Mouse (Mus musculus): ENCODE results near the gene Zfp648. TPM values are rescaled to one million over a fixed set of nuclear protein-coding genes. Genes with fewer than 3 reads are reported as not detected.

Gene Zfp648
- not detected in 2 replicates for polyA plus RNA-seq (2012; rRNA removed)

DNA sequence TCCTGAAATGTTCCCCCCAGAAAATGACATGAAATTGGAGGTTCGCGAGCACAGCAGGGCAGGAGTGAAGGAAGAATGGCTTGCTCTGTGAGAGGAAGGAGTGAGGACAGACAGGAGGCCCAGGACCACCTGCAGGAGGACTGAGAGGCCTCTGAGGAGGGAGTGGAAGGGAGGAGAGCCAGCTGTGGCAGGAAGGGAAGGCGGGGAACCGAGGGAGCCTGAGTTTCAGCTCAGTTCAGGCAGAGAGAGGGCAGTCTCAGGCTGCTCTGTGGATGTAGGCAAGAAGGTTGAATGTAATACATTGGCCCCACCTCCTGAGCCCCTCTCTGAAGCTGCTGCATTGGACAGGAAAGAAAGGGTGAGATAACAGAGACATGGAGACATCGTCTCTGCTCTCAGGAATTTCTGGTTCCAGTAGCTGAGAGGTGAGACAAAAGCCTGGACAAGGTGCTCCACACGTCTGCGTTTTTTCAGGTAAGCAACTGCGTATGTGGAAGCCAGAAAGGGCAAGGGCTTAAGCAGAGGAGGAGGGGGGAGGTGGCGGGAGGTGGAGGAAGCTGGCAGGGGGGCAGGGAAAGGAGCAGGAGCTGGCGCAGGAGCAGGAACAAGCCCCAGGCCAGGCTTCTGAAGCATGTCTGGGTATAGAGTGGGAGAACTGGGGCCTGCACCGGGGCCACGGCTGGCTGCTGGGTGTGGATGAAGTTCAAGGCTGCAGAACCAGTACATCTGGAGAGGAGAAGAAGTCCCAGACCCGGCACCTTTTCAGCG lies at the start of gene Zfp648:
Gene Zfp648 (plus strand): TSS at position 233 of the 768 bp plus-strand sequence.
- TF ChIP-seq CTCF (IDR thresholded peaks at IDR 0.05; ENCODE audit: extremely low read depth, insufficient read depth, insufficient read length, insufficient replicate concordance) = no peak
- no peak for TF ChIP-seq POLR2A (IDR thresholded peaks at IDR 0.05; ENCODE audit: low read depth, low read length)
- Histone ChIP-seq H3K4me3 (ENCODE audit: extremely low read depth, insufficient read depth, insufficient read length) (no peak within 1 kb of the TSS), H3K4me1 (ENCODE audit: control insufficient read depth, insufficient read depth, insufficient read length) (no peaks in the 10 kb centered on the region), H3K27ac (ENCODE audit: insufficient read depth, low read length) (no peak within 1 kb of the TSS), H3K36me3 (ENCODE audit: control insufficient read depth, insufficient read depth, low read length) (no peaks in the 10 kb centered on the region), H3K27me3 (ENCODE audit: control insufficient read depth, insufficient read depth, low read length) (peaks cover 2% of the 10 kb centered on the region; the same call in 1 of the 2 replicates)
- DNase-seq (ENCODE audit: low read depth in 1 of 2, low spot score in 2 of 2) = no peak
- 52% methylated on average over 14 of the region's 14 CpGs for WGBS

DNA sequence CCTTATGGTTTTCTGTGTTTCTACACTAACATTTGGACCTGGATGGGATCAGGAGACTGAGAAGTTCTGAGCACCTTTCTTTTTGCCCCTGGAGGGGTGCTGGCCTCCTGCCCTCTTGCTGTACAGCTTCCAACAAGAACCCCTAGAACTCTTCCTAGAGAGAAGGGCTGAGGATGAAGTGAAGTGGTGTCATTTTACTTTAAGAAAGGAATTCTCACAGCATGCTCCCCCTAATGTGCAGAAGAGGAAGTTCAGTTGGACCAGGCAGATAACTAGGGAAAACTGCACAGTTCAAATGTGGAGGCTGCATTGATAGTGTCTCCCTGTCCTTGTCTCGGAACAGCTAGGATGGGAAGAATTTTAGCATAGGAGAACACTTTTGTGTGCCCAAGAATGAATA lies 48.4 kb upstream of the Zfp648 start:
- Histone ChIP-seq H3K36me3 (ENCODE audit: control insufficient read depth, insufficient read depth, low read length) (no peaks in the 10 kb centered on the region), H3K4me3 (ENCODE audit: extremely low read depth, insufficient read depth, insufficient read length) (no peak overlapping the region), H3K27me3 (ENCODE audit: control insufficient read depth, insufficient read depth, low read length) (no peaks in the 10 kb centered on the region), H3K27ac (ENCODE audit: insufficient read depth, low read length) (no peak overlapping the region), H3K4me1 (ENCODE audit: control insufficient read depth, insufficient read depth, insufficient read length) (no peaks in the 10 kb centered on the region)
- TF ChIP-seq CTCF (IDR thresholded peaks at IDR 0.05; ENCODE audit: extremely low read depth, insufficient read depth, insufficient read length, insufficient replicate concordance) = no peak
- TF ChIP-seq POLR2A (IDR thresholded peaks at IDR 0.05; ENCODE audit: low read depth, low read length) = no peak
- 76% methylated on average over 1 of the region's 1 CpGs for WGBS
- DNase-seq (ENCODE audit: low read depth in 1 of 2, low spot score in 2 of 2) = no peak

DNA sequence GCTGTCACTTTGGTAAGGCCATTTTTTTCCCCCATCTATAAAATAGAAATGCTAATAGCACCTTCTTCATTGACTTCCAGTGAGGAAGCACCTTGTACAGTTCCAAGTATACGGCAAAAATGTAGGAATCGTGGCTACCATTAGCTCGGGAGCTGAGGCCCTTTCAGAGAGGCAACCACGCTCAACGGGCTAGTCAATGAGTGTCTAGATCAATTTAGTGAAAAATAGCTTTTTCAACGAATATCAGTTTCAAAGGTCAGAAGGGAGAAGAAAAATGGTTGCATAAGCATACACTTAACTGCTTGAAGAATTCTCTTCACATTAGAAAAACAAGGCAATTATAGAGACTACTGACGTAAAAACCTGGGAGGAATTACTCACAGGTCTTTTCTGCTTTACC lies 47.2 kb upstream of the Zfp648 start:
- Histone ChIP-seq H3K4me1 (ENCODE audit: control insufficient read depth, insufficient read depth, insufficient read length) (no peaks in the 10 kb centered on the region), H3K36me3 (ENCODE audit: control insufficient read depth, insufficient read depth, low read length) (no peaks in the 10 kb centered on the region), H3K4me3 (ENCODE audit: extremely low read depth, insufficient read depth, insufficient read length) (no peak overlapping the region), H3K27me3 (ENCODE audit: control insufficient read depth, insufficient read depth, low read length) (no peaks in the 10 kb centered on the region), H3K27ac (ENCODE audit: insufficient read depth, low read length) (no peak overlapping the region)
- DNase-seq (ENCODE audit: low read depth in 1 of 2, low spot score in 2 of 2) = no peak
- 90% methylated on average over 7 of the region's 7 CpGs for WGBS
- TF ChIP-seq CTCF (IDR thresholded peaks at IDR 0.05; ENCODE audit: extremely low read depth, insufficient read depth, insufficient read length, insufficient replicate concordance) = no peak
- no peak for TF ChIP-seq POLR2A (IDR thresholded peaks at IDR 0.05; ENCODE audit: low read depth, low read length)

DNA sequence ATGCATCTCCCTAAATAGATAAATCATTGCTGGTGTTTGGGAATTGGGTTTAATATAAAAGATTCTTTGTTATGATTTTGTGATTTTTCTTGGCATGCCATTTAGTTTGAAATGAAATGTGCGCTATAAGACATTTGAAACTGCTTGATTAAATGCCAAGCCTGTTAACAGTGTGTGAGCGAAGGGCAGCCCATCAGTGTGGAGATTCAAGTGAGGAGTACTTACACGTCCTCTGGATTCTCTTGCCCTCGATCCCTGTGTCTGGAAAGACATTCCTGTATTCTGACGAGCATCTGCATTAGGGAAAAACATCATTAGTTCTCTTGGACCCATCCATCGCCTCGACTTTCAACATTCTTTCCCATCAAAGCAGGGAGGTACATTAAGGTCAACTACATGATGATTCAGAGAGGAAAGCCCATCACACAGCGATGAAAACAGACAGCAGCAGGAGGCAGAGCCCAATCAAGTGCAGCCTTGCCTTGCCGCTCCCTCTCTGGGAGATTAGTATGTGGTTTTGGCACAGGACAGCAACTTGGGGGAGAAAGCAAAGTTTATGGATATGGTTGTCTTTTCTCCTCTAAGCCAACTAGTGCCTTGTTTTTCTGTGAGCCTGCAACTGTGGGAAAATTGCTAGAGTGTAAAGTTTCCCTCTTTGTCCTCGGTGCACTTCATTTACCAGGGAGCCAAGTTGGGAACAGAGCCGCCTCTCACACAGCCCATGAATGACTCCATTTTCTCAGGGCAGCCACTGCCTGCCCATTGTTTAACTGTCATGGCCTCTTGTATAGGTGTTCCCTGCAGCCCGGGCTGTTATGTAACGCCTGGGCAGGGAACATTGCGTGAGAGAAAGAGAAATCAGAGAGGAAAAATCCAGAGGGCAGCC lies 44.6 kb upstream of the Zfp648 start:
- 83% methylated on average over 14 of the region's 14 CpGs for WGBS
- TF ChIP-seq POLR2A (IDR thresholded peaks at IDR 0.05; ENCODE audit: low read depth, low read length) (no peak), CTCF (IDR thresholded peaks at IDR 0.05; ENCODE audit: extremely low read depth, insufficient read depth, insufficient read length, insufficient replicate concordance) (no peak)
- no peaks in the 10 kb centered on the region for H3K36me3 ChIP-seq (ENCODE audit: control insufficient read depth, insufficient read depth, low read length)
- H3K4me3 ChIP-seq (ENCODE audit: extremely low read depth, insufficient read depth, insufficient read length) = no peak overlapping the region
- no peaks in the 10 kb centered on the region for H3K4me1 ChIP-seq (ENCODE audit: control insufficient read depth, insufficient read depth, insufficient read length)
- no peak for DNase-seq (ENCODE audit: low read depth in 1 of 2, low spot score in 2 of 2)
- H3K27ac ChIP-seq (ENCODE audit: insufficient read depth, low read length) = no peak overlapping the region
- H3K27me3 ChIP-seq (ENCODE audit: control insufficient read depth, insufficient read depth, low read length) = no peaks in the 10 kb centered on the region

DNA sequence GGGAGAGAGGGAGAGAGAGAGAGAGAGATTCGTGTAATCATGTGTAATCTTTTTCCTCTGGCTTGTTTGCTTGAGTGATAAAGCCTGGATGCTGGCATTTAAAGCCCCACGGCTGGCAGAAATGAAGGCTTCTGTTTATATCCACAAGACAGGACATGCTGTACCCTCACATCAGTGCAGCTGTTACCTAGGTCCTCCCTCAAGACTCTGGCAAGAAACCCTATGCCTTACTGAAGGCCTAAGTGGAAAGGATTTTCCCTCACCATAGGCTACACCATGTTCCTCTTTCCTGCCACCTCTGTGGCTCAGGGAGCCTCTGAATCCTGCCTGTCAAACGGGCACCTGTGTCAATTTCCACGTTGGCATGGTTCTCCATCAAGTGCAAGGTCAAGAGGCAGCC lies 43.9 kb upstream of the Zfp648 start:
- DNase-seq (ENCODE audit: low read depth in 1 of 2, low spot score in 2 of 2) = no peak
- Histone ChIP-seq H3K36me3 (ENCODE audit: control insufficient read depth, insufficient read depth, low read length) (no peaks in the 10 kb centered on the region), H3K27ac (ENCODE audit: insufficient read depth, low read length) (no peak overlapping the region), H3K4me1 (ENCODE audit: control insufficient read depth, insufficient read depth, insufficient read length) (no peaks in the 10 kb centered on the region), H3K27me3 (ENCODE audit: control insufficient read depth, insufficient read depth, low read length) (no peaks in the 10 kb centered on the region), H3K4me3 (ENCODE audit: extremely low read depth, insufficient read depth, insufficient read length) (no peak overlapping the region)
- 70% methylated on average over 4 of the region's 4 CpGs for whole genome bisulfite sequencing
- TF ChIP-seq POLR2A (IDR thresholded peaks at IDR 0.05; ENCODE audit: low read depth, low read length) = no peak
- TF ChIP-seq CTCF (IDR thresholded peaks at IDR 0.05; ENCODE audit: extremely low read depth, insufficient read depth, insufficient read length, insufficient replicate concordance) = no peak

DNA sequence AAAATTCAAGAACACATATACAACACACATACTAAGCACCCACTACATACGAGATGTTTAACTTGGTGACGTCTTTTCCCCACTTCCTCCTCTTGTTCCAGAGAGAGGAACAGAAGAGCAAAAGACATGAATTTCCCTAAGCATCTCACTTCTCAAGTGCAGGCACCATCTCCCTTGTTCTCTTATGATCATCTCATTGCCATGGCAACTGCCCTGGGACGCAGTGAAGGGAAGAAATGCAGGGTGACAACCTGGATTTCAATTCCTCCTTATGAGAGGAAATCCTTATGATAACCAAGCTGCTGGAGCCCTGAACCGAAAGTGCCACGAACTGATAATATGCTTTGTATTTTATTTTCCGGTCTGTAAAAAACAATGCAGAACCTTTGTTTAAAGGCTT lies 33.3 kb upstream of the Zfp648 start:
- no peak overlapping the region for H3K4me3 ChIP-seq (ENCODE audit: extremely low read depth, insufficient read depth, insufficient read length)
- H3K27ac ChIP-seq (ENCODE audit: insufficient read depth, low read length) = no peak overlapping the region
- no peaks in the 10 kb centered on the region for H3K36me3 ChIP-seq (ENCODE audit: control insufficient read depth, insufficient read depth, low read length)
- WGBS = 69% methylated on average over 6 of the region's 6 CpGs
- H3K4me1 ChIP-seq (ENCODE audit: control insufficient read depth, insufficient read depth, insufficient read length) = no peaks in the 10 kb centered on the region
- H3K27me3 ChIP-seq (ENCODE audit: control insufficient read depth, insufficient read depth, low read length) = no peaks in the 10 kb centered on the region
- TF ChIP-seq CTCF (IDR thresholded peaks at IDR 0.05; ENCODE audit: extremely low read depth, insufficient read depth, insufficient read length, insufficient replicate concordance) = no peak
- no peak for TF ChIP-seq POLR2A (IDR thresholded peaks at IDR 0.05; ENCODE audit: low read depth, low read length)
- DNase-seq (ENCODE audit: low read depth in 1 of 2, low spot score in 2 of 2) = no peak

Measured in spleen, adult 2 months (tissue).